Mouse (Mus musculus) cerebellum, postnatal 4 days (tissue): ENCODE data around the gene Lhx9.

Experiments
- DNase-seq, 2 experiments: peaks; one replicate each; pipeline ENCODE4 v3.0.0; 2022; ENCODE audit warnings: low spot score in 2 of 2, mixed read lengths in 1 of 2

Gene Lhx9

GRCm38 (mm10) chr1:138839809-138840430 is 8.5 kb downstream of the Lhx9 start:
- no peak for DNase-seq

- no peak for DNase-seq
These were observed 9.1 kb downstream of the Lhx9 start for GRCm38 (mm10) chr1:138839291-138839690.

- no peak for DNase-seq
These were observed 10.3 kb downstream of the Lhx9 start for GRCm38 (mm10) chr1:138837786-138838743.

- no peak for DNase-seq
These were observed 12.9 kb downstream of the Lhx9 start for GRCm38 (mm10) chr1:138835355-138835900.

GRCm38 (mm10) chr1:138831309-138831708 is 17.1 kb downstream of the Lhx9 start:
- no peak for DNase-seq

GRCm38 (mm10) chr1:138826841-138827240 is 21.5 kb downstream of the Lhx9 start:
- no peak for DNase-seq

- DNase-seq: no peak
These were observed 25.4 kb downstream of the Lhx9 start for GRCm38 (mm10) chr1:138822985-138823322.

- DNase-seq: no peak
These were observed 26.0 kb downstream of the Lhx9 start for GRCm38 (mm10) chr1:138822255-138822984.

GRCm38 (mm10) chr1:138801732-138802131 is 46.6 kb downstream of the Lhx9 start:
- DNase-seq: no peak

- no peak for DNase-seq
These were observed 47.1 kb downstream of the Lhx9 start for GRCm38 (mm10) chr1:138801296-138801695.

GRCm38 (mm10) chr1:138799692-138800314 is 48.6 kb downstream of the Lhx9 start:
- no peak for DNase-seq

- DNase-seq: no peak
These were observed 50.3 kb downstream of the Lhx9 start for GRCm38 (mm10) chr1:138798110-138798509.

GRCm38 (mm10) chr1:138785856-138786255 is 62.5 kb downstream of the Lhx9 start:
- DNase-seq: no peak

GRCm38 (mm10) chr1:138784019-138784418 is 64.4 kb downstream of the Lhx9 start:
- no peak for DNase-seq
